Mouse (Mus musculus) CD8-positive naive resting alpha-beta T cell, adult 57 days (primary cell): ENCODE measurements around the gene Slc36a2. TPM values are rescaled to one million over a fixed set of nuclear protein-coding genes. Genes with fewer than 3 reads are reported as not detected.

Experiments used
- total RNA-seq: library from RNA; stranded (reverse); gene quantifications from one replicate; pipeline ENCODE4 v1.2.4, GENCODE M21; 2023

Slc36a2 gene
- not detected for total RNA-seq

DNA sequence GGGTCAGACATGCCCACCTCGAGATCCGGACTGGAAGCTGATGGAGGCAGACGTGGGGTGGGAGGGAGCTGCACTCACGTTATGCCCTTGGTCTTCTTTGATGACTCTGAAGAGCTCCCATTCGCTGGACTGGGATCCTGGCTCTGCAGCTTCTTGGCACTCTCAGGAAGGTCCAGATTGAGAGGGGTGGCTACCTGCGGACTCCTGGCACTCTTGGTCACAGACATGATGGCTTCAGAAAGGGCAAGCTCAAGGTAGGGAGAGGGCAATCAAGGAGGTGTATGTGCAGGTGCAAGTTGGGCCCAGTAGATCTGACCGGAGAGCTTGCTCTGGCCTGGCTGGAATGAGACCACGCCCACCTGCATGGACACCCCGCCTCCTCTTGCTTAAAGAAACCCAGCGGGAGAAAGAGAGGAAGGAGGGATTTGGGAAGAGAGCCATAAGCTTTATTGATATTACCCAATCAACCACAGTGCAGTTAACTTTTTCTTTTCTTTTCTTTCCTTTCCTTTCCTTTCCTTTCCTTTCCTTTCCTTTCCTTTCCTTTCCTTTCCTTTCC lies at the start of gene Slc36a2:
Gene Slc36a2 (minus strand): TSS at position 345 of the 559 bp plus-strand sequence.

DNA sequence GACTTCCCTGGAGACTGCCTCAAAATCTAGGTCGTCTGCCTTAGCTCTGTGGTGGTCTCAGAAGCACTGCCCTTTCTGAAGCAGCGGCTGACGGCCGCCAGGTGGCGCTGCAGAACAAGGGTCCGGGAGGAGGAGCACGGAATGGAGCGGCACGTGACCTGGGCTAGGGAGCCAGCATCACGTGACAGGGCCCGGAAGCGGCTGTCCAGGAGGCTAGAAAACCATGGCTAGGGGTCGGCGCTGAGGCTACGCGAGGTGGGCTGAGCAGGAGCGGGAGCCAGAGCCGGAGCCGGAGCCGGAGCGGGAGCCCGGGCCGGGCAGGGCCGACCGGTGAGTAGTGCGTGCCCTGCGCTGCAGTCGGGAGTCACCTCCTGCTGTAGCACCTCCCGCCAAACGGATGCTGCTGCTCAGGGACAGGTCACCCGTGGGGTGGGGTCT lies 19.3 kb upstream of the Slc36a2 start, which contains the start of gene Slc36a1:
Gene Slc36a1 (plus strand): TSS at position 192 of the 438 bp plus-strand sequence.

GRCm38 (mm10) chr11:55151608-55152007 lies 33.3 kb downstream of the Slc36a2 start, which contains the start of gene Slc36a3:
Slc36a3 (minus strand) TSS chr11:55151708.

Other genes starting within 250 kb of the Slc36a2 start
- 142 TPM for gene Tnip1, start 222.2 kb downstream of the Slc36a2 start, total RNA-seq
- gene Anxa6, start 151.6 kb downstream of the Slc36a2 start, total RNA-seq: 469 TPM
- gene Ccdc69, start 106.9 kb downstream of the Slc36a2 start, total RNA-seq: 38.5 TPM
- 82.9 TPM for gene Gm2a, start 87.0 kb downstream of the Slc36a2 start, total RNA-seq
- not detected for gene Slc36a3, start 33.4 kb downstream of the Slc36a2 start, total RNA-seq
- gene Slc36a1, start 19.3 kb upstream of the Slc36a2 start, total RNA-seq: 21.9 TPM
- 0.24 TPM for gene Fat2, start 151.5 kb upstream of the Slc36a2 start, total RNA-seq
- gene Sparc, start 238.1 kb upstream of the Slc36a2 start, total RNA-seq: 2.4 TPM